Mouse (Mus musculus): ENCODE data around the gene Kirrel. TPM values are rescaled to one million over a fixed set of nuclear protein-coding genes. Genes with fewer than 3 reads are reported as not detected.
A peak's percentile ranks its signal among the peaks of the same experiment; 100 is the strongest.

Gene Kirrel
- polyA plus RNA-seq, 1 experiment = 10.2 TPM

GRCm38 (mm10) chr3:87195041-87195440, 20.5 kb upstream of the Kirrel start:
- TF ChIP-seq CTCF (conservative IDR thresholded peaks at IDR 0.05; ENCODE audit: insufficient read depth, insufficient read length, low read depth, low read length) (no peak), POLR2A (IDR thresholded peaks at IDR 0.05; ENCODE audit: low read depth, low read length) (no peak)

GRCm38 (mm10) chr3:87194591-87194990, 20.0 kb upstream of the Kirrel start:
- no peak overlapping the region for H3K27ac ChIP-seq (ENCODE audit: insufficient read depth, low read depth, low read length)
- H3K36me3 ChIP-seq (ENCODE audit: control insufficient read depth, insufficient read depth, low read length) = no peaks in the 10 kb centered on the region
- H3K4me1 ChIP-seq (ENCODE audit: control insufficient read depth, insufficient read depth, low read length) = no peaks in the 10 kb centered on the region
- no peak overlapping the region for H3K4me3 ChIP-seq (ENCODE audit: insufficient read depth, low read depth, low read length)
- 98% methylated on average over 2 of the region's 2 CpGs for WGBS
- no peak for DNase-seq
- TF ChIP-seq CTCF (conservative IDR thresholded peaks at IDR 0.05; ENCODE audit: insufficient read depth, insufficient read length, low read depth, low read length) (no peak), POLR2A (IDR thresholded peaks at IDR 0.05; ENCODE audit: low read depth, low read length) (no peak)
- H3K27me3 ChIP-seq (replicated peaks; ENCODE audit: control insufficient read depth, insufficient read depth, low read length) = no peaks in the 10 kb centered on the region

More at GRCm38 (mm10) chr3:87195041-87195440, 20.5 kb upstream of the Kirrel start:
- no peaks in the 10 kb centered on the region for H3K27me3 ChIP-seq (replicated peaks; ENCODE audit: control insufficient read depth, insufficient read depth, low read length)
- no peak for DNase-seq
- no peak overlapping the region for H3K4me3 ChIP-seq (ENCODE audit: insufficient read depth, low read depth, low read length)
- H3K27ac ChIP-seq (ENCODE audit: insufficient read depth, low read depth, low read length) = no peak overlapping the region
- no peaks in the 10 kb centered on the region for H3K4me1 ChIP-seq (ENCODE audit: control insufficient read depth, insufficient read depth, low read length)
- H3K36me3 ChIP-seq (ENCODE audit: control insufficient read depth, insufficient read depth, low read length) = no peaks in the 10 kb centered on the region
- WGBS = 91% methylated on average over 4 of the region's 4 CpGs

GRCm38 (mm10) chr3:87193756-87194155, 19.2 kb upstream of the Kirrel start:
- no peak for TF ChIP-seq POLR2A (IDR thresholded peaks at IDR 0.05; ENCODE audit: low read depth, low read length)
- TF ChIP-seq CTCF (conservative IDR thresholded peaks at IDR 0.05; ENCODE audit: insufficient read depth, insufficient read length, low read depth, low read length) = no peak
- H3K27ac ChIP-seq (ENCODE audit: insufficient read depth, low read depth, low read length) = no peak overlapping the region
- H3K4me1 ChIP-seq (ENCODE audit: control insufficient read depth, insufficient read depth, low read length) = no peaks in the 10 kb centered on the region
- H3K36me3 ChIP-seq (ENCODE audit: control insufficient read depth, insufficient read depth, low read length) = no peaks in the 10 kb centered on the region
- H3K27me3 ChIP-seq (replicated peaks; ENCODE audit: control insufficient read depth, insufficient read depth, low read length) = no peaks in the 10 kb centered on the region
- WGBS = 82% methylated on average over 1 of the region's 1 CpGs
- no peak overlapping the region for H3K4me3 ChIP-seq (ENCODE audit: insufficient read depth, low read depth, low read length)
- DNase-seq = no peak

GRCm38 (mm10) chr3:87193352-87193751, 18.8 kb upstream of the Kirrel start:
- WGBS = 33% methylated on average over 6 of the region's 6 CpGs
- TF ChIP-seq CTCF (conservative IDR thresholded peaks at IDR 0.05; ENCODE audit: insufficient read depth, insufficient read length, low read depth, low read length) = no peak
- TF ChIP-seq POLR2A (IDR thresholded peaks at IDR 0.05; ENCODE audit: low read depth, low read length) = no peak
- no peaks in the 10 kb centered on the region for H3K4me1 ChIP-seq (ENCODE audit: control insufficient read depth, insufficient read depth, low read length)
- DNase-seq = no peak
- H3K4me3 ChIP-seq (ENCODE audit: insufficient read depth, low read depth, low read length) = no peak overlapping the region
- H3K27ac ChIP-seq (ENCODE audit: insufficient read depth, low read depth, low read length) = no peak overlapping the region
- H3K27me3 ChIP-seq (replicated peaks; ENCODE audit: control insufficient read depth, insufficient read depth, low read length) = no peaks in the 10 kb centered on the region
- H3K36me3 ChIP-seq (ENCODE audit: control insufficient read depth, insufficient read depth, low read length) = no peaks in the 10 kb centered on the region

GRCm38 (mm10) chr3:87176687-87177086, 2.1 kb upstream of the Kirrel start:
- no peak for DNase-seq
- Histone ChIP-seq H3K4me3 (ENCODE audit: insufficient read depth, low read depth, low read length) (no peak overlapping the region), H3K27me3 (replicated peaks; ENCODE audit: control insufficient read depth, insufficient read depth, low read length) (no peaks in the 10 kb centered on the region), H3K4me1 (ENCODE audit: control insufficient read depth, insufficient read depth, low read length) (no peaks in the 10 kb centered on the region), H3K36me3 (ENCODE audit: control insufficient read depth, insufficient read depth, low read length) (no peaks in the 10 kb centered on the region), H3K27ac (ENCODE audit: insufficient read depth, low read depth, low read length) (no peak overlapping the region)
- WGBS = 78% methylated on average over 4 of the region's 4 CpGs
- no peak for TF ChIP-seq POLR2A (IDR thresholded peaks at IDR 0.05; ENCODE audit: low read depth, low read length)
- no peak for TF ChIP-seq CTCF (conservative IDR thresholded peaks at IDR 0.05; ENCODE audit: insufficient read depth, insufficient read length, low read depth, low read length)

GRCm38 (mm10) chr3:87175438-87175815, 880 bp upstream of the Kirrel start:
- no peaks in the 10 kb centered on the region for H3K36me3 ChIP-seq (ENCODE audit: control insufficient read depth, insufficient read depth, low read length)
- no peaks in the 10 kb centered on the region for H3K27me3 ChIP-seq (replicated peaks; ENCODE audit: control insufficient read depth, insufficient read depth, low read length)
- no peak overlapping the region for H3K27ac ChIP-seq (ENCODE audit: insufficient read depth, low read depth, low read length)
- TF ChIP-seq POLR2A (IDR thresholded peaks at IDR 0.05; ENCODE audit: low read depth, low read length) = no peak
- TF ChIP-seq CTCF (conservative IDR thresholded peaks at IDR 0.05; ENCODE audit: insufficient read depth, insufficient read length, low read depth, low read length) = peak; percentile 26
- H3K4me1 ChIP-seq (ENCODE audit: control insufficient read depth, insufficient read depth, low read length) = no peaks in the 10 kb centered on the region
- no peak overlapping the region for H3K4me3 ChIP-seq (ENCODE audit: insufficient read depth, low read depth, low read length)
- DNase-seq = peak; percentile 33
- 40% methylated on average over 3 of the region's 3 CpGs for WGBS

- no peak for DNase-seq
- H3K36me3 ChIP-seq (ENCODE audit: control insufficient read depth, insufficient read depth, low read length) = no peaks in the 10 kb centered on the region
- H3K4me1 ChIP-seq (ENCODE audit: control insufficient read depth, insufficient read depth, low read length) = no peaks in the 10 kb centered on the region
- no peak overlapping the region for H3K27ac ChIP-seq (ENCODE audit: insufficient read depth, low read depth, low read length)
- TF ChIP-seq POLR2A (IDR thresholded peaks at IDR 0.05; ENCODE audit: low read depth, low read length) = no peak
- TF ChIP-seq CTCF (conservative IDR thresholded peaks at IDR 0.05; ENCODE audit: insufficient read depth, insufficient read length, low read depth, low read length) = no peak
- H3K4me3 ChIP-seq (ENCODE audit: insufficient read depth, low read depth, low read length) = peak overlapping the region; percentile 45
- H3K27me3 ChIP-seq (replicated peaks; ENCODE audit: control insufficient read depth, insufficient read depth, low read length) = no peaks in the 10 kb centered on the region
- 3% methylated on average over 25 of the region's 25 CpGs for WGBS
Observed at GRCm38 (mm10) chr3:87174769-87175437, 356 bp upstream of the Kirrel start.

Data from kidney, adult 2 months (tissue).